Mouse (Mus musculus): Measurements from ENCODE around the gene Abhd17b. TPM values are rescaled to one million over a fixed set of nuclear protein-coding genes. Genes with fewer than 3 reads are reported as not detected.
"Not testable (repeated sequence)": the region's sequence is repeated elsewhere in the genome, so short reads cannot be mapped to it uniquely, and the experiment has no call there.

The Abhd17b gene
- polyA plus RNA-seq, 1 experiment: 12.6 TPM

GRCm38 (mm10) chr19:21680986-21681385, 28.0 kb downstream of the Abhd17b start:
- WGBS: 93% methylated on average over 10 of the region's 10 CpGs
- no peak for DNase-seq
- Histone ChIP-seq H3K4me1 (ENCODE audit: control insufficient read depth, insufficient read depth, low read length) (no peaks in the 10 kb centered on the region; the same call in 1 of the 2 replicates), H3K4me3 (replicated peaks; ENCODE audit: extremely low read depth, low read depth, low read length) (no peak overlapping the region)
- TF ChIP-seq POLR2A (IDR thresholded peaks at IDR 0.05; ENCODE audit: borderline replicate concordance, extremely low read depth, low read depth, low read length): no peak
- TF ChIP-seq CTCF (IDR thresholded peaks at IDR 0.05; ENCODE audit: insufficient read depth, low read length): no peak

- peak; percentile 16 for DNase-seq
- Histone ChIP-seq H3K4me3 (replicated peaks; ENCODE audit: extremely low read depth, low read depth, low read length) (peak overlapping the region; percentile 4), H3K4me1 (ENCODE audit: control insufficient read depth, insufficient read depth, low read length) (peaks cover 10% of the 10 kb centered on the region)
- TF ChIP-seq CTCF (IDR thresholded peaks at IDR 0.05; ENCODE audit: insufficient read depth, low read length): no peak
- peak; percentile 26; the same call in 1 of the 2 replicates for TF ChIP-seq POLR2A (IDR thresholded peaks at IDR 0.05; ENCODE audit: borderline replicate concordance, extremely low read depth, low read depth, low read length)
- WGBS: 58% methylated on average over 3 of the region's 3 CpGs
Observed at GRCm38 (mm10) chr19:21713260-21714031, 60.5 kb downstream of the Abhd17b start.

DNA sequence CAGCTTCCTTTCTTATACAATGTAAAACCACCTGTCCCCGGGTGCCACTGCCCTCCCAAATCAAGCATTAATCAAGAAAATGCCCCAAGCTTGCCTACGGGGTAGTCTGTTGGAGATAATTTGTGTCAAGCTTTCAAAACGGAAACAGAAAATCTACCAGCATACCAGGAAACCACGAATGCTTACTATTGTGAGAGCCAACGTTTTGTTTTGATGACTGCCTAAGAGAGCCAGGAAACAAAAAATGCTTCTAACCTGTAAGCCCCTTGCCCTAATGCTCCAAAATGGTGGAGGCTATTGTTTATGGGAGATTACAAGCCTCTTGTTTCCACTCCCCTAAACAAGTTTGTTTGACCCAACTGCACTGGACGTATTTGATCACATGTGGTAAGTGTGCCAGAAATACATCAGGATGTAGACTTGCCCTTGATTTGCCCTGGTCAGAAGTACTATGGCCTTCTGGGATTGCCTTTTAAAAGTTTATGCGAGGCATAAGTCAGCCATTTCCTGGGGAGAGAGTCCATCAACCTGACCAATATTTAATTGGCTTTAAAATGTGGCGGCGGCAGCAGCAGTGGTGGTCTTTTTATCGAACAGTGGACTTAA, 61.4 kb downstream of the Abhd17b start:
- no peak for TF ChIP-seq CTCF (IDR thresholded peaks at IDR 0.05; ENCODE audit: insufficient read depth, low read length)
- TF ChIP-seq POLR2A (IDR thresholded peaks at IDR 0.05; ENCODE audit: borderline replicate concordance, extremely low read depth, low read depth, low read length): no peak
- Histone ChIP-seq H3K4me3 (replicated peaks; ENCODE audit: extremely low read depth, low read depth, low read length) (peak overlapping the region; percentile 17), H3K4me1 (ENCODE audit: control insufficient read depth, insufficient read depth, low read length) (peaks cover 10% of the 10 kb centered on the region)
- 42% methylated on average over 10 of the region's 10 CpGs for WGBS
- no peak for DNase-seq

GRCm38 (mm10) chr19:21715005-21715442, 62.0 kb downstream of the Abhd17b start:
- no peak overlapping the region for H3K4me3 ChIP-seq (replicated peaks; ENCODE audit: extremely low read depth, low read depth, low read length)
- H3K4me1 ChIP-seq (ENCODE audit: control insufficient read depth, insufficient read depth, low read length): peaks cover 10% of the 10 kb centered on the region
- DNase-seq: no peak
- TF ChIP-seq POLR2A (IDR thresholded peaks at IDR 0.05; ENCODE audit: borderline replicate concordance, extremely low read depth, low read depth, low read length): no peak
- no peak for TF ChIP-seq CTCF (IDR thresholded peaks at IDR 0.05; ENCODE audit: insufficient read depth, low read length)
- WGBS: 30% methylated on average over 10 of the region's 10 CpGs

GRCm38 (mm10) chr19:21715515-21715914, 62.5 kb downstream of the Abhd17b start:
- TF ChIP-seq CTCF (IDR thresholded peaks at IDR 0.05; ENCODE audit: insufficient read depth, low read length) (no peak), POLR2A (IDR thresholded peaks at IDR 0.05; ENCODE audit: borderline replicate concordance, extremely low read depth, low read depth, low read length) (no peak)
- peaks cover 10% of the 10 kb centered on the region for H3K4me1 ChIP-seq (ENCODE audit: control insufficient read depth, insufficient read depth, low read length)
- no peak for DNase-seq
- no peak overlapping the region for H3K4me3 ChIP-seq (replicated peaks; ENCODE audit: extremely low read depth, low read depth, low read length)
- 81% methylated on average over 9 of the region's 9 CpGs for WGBS

- 77% methylated on average over 3 of the region's 3 CpGs for WGBS
- Histone ChIP-seq H3K4me3 (replicated peaks; ENCODE audit: extremely low read depth, low read depth, low read length) (no peak overlapping the region), H3K4me1 (ENCODE audit: control insufficient read depth, insufficient read depth, low read length) (peaks cover 10% of the 10 kb centered on the region)
- no peak for DNase-seq
- TF ChIP-seq POLR2A (IDR thresholded peaks at IDR 0.05; ENCODE audit: borderline replicate concordance, extremely low read depth, low read depth, low read length): no peak
- no peak for TF ChIP-seq CTCF (IDR thresholded peaks at IDR 0.05; ENCODE audit: insufficient read depth, low read length)
Observed at GRCm38 (mm10) chr19:21716456-21716855, 63.5 kb downstream of the Abhd17b start.

DNA sequence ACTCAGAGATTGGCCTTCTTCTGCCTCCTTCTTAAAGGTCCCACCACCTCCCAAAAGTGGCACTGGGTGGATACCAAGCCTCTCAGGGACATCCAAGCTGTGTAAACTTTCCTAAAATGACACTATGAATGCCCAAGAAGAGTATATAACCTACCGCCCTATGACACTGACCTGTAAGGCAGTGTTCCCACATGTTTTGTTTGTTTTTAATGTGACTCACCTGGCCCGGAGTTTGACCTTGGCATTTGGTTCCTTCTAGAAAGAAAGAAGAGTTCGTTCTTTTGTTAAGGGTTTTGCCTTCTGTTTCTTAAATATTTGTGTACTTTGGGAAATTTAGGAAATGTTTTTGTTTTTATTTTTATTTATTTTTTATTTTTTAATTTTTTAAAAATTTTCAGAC, 66.2 kb downstream of the Abhd17b start:
- WGBS: 78% methylated on average over 3 of the region's 3 CpGs
- DNase-seq: no peak
- no peak overlapping the region for H3K4me3 ChIP-seq (replicated peaks; ENCODE audit: extremely low read depth, low read depth, low read length)
- H3K4me1 ChIP-seq (ENCODE audit: control insufficient read depth, insufficient read depth, low read length): peaks cover 10% of the 10 kb centered on the region
- TF ChIP-seq CTCF (IDR thresholded peaks at IDR 0.05; ENCODE audit: insufficient read depth, low read length) (no peak), POLR2A (IDR thresholded peaks at IDR 0.05; ENCODE audit: borderline replicate concordance, extremely low read depth, low read depth, low read length) (no peak)

DNA sequence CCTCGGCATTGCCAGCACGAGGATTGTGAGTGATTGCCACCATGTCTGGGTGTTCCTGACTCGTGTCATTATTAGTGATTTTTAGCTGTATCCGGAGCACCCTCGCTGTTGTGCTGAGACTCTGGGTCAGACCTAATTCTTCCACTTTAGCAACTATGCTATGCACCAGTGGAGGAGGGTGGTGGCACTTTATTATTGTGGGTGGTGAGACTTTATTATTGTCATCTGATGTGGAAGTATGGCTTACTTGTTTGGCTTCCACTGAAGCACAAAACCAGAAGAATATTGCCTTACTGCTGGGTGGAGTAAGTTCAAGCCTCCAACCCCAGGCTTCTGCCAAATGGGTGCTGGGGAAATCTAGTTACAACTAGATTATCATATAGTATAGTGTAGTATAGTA, 68.0 kb downstream of the Abhd17b start:
- H3K4me3 ChIP-seq (replicated peaks; ENCODE audit: extremely low read depth, low read depth, low read length): no peak overlapping the region
- no peak for TF ChIP-seq POLR2A (IDR thresholded peaks at IDR 0.05; ENCODE audit: borderline replicate concordance, extremely low read depth, low read depth, low read length)
- no peaks in the 10 kb centered on the region for H3K4me1 ChIP-seq (ENCODE audit: control insufficient read depth, insufficient read depth, low read length)
- no peak for DNase-seq
- 87% methylated on average over 5 of the region's 5 CpGs for WGBS

DNA sequence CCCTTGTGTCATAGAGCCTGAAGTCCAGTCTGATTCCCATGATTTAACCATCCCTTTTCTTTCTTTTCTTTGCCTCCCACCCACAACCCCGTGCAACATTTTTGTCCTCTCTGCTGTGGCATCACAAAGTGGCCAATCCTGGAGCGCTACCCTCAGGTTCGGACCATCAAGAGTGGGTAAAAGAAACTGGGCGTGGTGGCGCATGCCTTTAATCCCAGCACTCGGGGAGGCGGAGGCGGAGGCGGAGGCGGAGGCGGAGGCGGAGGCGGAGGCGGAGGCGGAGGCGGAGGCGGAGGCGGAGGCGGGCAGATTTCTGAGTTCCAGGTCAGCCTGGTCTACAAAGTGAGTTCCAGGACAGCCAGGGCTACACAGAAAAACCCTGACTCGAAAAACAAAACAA, 70.3 kb downstream of the Abhd17b start:
- not testable (repeated sequence) for H3K4me3 ChIP-seq (replicated peaks; ENCODE audit: extremely low read depth, low read depth, low read length); H3K4me1 ChIP-seq (ENCODE audit: control insufficient read depth, insufficient read depth, low read length); DNase-seq
- WGBS: 94% methylated on average over 20 of the region's 20 CpGs
